Mouse (Mus musculus): ENCODE measurements around the gene Lgals1.

- no peak for TF ChIP-seq CTCF (conservative IDR thresholded peaks at IDR 0.05; ENCODE audit: low read length)
- no peak for TF ChIP-seq NANOG (IDR thresholded peaks at IDR 0.05; ENCODE audit: borderline replicate concordance, low read length)
These were observed 3.8 kb upstream of the Lgals1 start for GRCm38 (mm10) chr15:78922700-78923099.

Measured in E14TG2a.4 (cell line).